Mouse (Mus musculus) lung, postnatal 14 days (tissue): Measurements from ENCODE around the gene Map3k4.
"Not testable (repeated sequence)": the region's sequence is repeated elsewhere in the genome, so short reads cannot be mapped to it uniquely, and the experiment has no call there.

Source experiments
- DNase-seq: peaks from one replicate; pipeline ENCODE4 v3.0.0; 2021

The Map3k4 gene

DNA sequence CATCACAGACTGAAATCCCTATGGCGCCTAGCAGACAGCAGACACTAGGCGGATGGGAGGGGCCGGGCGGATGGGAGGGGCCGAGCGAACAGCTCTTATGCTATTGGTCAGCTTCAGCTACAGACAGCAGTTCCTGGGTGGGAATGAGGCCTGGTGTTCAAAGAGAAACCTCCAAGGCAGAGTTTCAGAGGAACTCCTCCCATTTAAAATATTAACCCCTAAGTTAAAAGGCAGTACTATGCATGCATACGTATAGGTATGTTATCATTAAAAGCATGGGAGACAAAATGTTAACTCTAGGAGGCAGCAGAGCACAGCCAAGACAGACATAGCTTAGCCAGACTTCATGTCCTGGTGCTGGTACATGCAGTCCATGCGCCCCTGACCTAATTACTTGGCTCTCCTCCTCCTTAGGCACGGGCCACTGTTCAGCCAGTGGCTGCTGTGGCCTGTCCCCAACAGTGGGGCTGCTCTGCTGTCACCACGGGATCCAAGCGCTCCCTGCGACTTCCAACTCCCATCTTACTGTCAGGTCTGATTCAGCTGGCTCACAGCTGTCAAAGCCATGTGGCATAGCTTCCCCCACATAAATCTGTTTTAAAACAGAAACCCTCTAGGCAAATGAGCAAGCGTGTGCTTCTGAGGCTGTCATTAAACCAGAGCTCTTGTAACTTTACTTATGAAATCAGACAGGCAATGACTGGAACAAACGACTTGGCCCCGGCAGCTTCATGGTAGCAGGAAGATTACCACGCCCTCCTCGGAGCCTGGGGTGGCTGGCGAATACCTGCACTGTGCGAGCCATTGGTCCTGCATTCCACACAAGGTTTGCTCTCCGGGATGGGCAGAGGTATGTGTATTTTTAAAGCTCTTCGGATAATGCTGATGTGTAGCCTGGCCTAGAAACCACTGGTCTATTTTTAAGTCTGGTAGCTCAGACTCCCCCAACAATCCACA lies 52.3 kb downstream of the Map3k4 start:
- peak; percentile 42 for DNase-seq

DNA sequence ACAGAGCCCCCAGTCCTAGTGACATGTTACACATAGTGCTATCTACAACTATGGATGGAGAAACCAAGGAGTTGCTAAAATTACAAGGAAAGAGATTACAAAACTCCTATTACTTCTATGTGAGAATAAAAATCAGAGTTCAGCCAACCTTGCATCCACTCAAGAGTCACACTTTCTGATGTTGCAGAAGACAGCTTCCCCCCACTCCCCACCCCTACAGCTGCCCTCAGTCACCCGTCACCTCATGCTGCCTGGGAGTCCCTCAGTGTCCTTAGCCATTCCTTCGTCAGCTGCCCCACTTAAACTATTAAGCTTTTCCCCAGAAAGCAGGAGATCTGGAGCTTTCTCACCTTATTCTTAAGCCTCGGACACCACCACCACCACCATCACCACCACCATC lies 54.3 kb downstream of the Map3k4 start:
- DNase-seq = peak; percentile 64

DNA sequence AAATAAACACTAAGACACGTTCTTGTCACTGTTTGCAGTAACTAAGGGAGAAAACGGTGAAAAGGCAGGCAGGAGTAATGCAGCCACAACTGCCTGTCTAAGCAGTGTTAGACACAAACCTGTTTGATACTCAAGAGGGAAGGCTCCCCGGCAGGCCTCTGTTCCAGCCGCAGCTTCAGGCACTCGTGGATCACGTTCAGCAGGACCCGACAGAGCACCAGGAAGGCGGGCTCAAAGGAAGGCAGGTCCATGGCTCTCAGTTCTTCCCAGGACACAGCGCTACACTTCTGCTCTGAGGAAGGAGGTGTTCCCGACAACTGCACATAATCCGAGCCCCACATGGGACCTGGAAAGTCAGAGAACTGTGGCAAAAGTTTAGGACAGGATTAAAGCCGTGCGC lies 54.8 kb downstream of the Map3k4 start:
- no peak for DNase-seq

DNA sequence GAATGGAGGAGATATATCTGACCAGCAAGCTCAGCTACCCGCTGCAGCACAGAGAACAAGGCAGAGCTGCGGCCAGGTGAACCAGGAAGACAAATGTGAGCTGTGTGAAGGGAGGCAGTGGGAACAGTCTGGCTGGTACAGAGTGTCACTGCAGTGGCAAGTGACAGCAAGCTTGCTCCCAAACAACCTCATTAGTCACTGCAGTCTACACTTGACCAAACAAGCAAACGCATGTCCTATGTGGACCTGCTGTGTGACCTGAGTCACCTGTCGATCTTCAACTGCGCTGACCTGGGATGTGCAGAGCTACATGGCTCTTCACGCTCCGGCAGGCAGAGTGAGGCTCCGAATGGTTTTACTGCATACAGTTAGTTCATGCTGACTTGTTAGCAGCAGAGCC lies 55.7 kb downstream of the Map3k4 start:
- DNase-seq = no peak

DNA sequence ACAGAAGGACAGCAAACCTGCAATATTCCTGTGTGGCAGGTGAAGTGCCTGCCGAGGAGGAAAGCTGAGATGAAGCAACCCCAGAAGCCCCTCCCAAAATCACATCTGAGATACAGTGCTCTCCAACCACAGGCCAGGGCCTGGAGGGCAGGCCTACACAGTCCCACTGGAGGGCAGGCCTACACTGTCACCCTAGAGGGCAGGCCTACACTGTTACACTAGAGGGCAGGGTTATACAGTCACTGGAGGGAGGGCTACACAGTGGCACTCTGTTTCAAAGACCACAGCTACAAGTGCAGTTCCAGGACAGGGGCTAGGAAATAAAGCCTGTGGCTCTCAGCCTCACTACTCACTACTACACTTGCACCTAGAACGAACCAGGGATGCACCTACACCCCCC lies 56.7 kb downstream of the Map3k4 start:
- DNase-seq = no peak

DNA sequence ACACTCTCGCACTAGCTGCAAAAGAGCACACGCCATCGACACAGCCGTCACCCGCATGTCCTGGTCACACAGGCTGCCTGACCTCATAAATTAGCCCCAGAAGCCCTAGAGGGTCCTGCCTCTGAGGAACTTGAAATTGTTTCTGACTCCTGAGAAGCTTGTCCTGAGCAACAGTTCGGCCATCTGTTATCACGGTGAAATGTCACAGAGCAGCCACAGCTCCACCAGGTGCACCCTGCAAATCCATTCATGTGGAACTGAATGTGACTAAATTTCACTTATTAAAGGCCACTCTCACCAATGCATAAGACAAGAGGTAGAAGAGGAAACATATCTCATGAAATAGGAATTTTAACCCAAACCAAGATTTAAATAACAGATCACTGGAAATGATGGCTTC lies 57.2 kb downstream of the Map3k4 start:
- DNase-seq = no peak

DNA sequence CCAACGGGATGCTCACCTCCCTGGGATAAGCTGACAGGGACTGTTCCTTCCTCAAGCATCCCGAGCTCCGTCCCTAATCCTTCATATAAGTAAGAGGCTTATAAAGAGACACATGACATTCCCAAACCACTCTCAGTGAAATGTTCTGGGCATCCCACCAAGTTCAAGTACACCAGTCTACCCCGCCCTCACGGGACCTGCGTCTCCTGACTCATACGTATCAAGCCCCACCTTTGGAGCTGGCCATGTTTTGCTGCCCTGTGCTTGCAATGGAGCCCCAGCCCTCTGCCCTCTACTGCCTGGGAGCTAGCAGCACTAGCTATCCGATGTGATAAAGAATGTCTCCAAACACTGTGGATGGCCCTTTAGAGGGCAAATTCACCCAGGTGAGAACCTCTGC lies 58.6 kb downstream of the Map3k4 start:
- no peak for DNase-seq

DNA sequence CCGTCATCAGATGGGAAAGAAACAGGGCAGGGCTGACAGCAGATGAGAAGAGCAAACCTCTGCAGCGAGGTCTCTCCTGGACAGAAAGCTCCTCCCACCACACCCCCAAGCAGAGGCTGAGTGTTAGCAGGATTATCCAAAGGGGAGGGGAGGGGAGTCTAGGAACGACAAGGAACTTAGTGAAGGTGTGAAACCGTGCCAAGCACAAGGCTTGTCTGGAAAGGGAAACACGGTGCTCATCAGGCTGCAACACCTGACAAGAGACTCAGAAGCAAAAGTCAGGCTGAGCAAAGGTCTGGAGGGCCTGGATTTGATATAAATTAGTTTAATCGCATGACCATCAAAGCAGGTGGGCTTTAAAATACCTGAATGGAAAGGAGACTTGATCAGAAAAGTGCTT lies 60.1 kb downstream of the Map3k4 start:
- no peak for DNase-seq

DNA sequence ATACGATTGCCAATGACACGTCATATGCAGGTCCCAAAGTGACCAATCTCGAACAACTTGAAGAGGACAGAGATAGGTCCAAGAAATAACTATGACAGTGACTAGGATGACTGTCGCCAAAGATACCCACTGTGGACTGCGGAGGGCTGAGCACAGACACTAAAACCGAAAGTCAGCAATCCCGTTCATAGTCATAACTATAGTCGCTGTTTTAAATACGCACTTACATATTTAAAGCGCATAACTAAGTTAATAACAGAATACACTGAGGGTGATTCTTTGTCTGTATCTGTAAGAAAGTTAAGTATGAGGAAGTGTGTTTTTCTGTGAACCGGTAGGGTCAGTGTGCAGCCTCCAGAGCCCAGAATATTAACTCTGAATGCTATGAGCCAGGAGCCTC lies 62.5 kb downstream of the Map3k4 start:
- DNase-seq = no peak

DNA sequence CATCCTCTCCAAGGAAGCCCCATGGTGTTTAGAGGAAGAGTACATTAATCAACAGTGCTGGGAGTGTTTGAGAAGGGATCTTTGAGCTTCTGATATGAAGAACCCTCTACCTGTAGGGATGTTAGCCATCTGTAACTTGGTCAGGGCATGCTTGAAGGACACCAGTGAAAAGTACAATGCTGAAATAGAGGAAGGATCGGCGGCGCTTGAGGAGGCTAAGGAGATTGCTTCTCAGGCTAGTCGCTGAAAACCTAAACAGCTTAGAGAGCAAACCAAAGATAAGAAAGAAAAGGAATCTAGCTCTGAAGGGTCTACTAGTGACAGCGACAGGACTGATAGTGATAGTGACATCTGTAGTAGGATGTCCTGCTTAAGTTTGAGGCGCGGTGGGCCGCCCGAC lies 68.0 kb downstream of the Map3k4 start:
- DNase-seq = no peak

DNA sequence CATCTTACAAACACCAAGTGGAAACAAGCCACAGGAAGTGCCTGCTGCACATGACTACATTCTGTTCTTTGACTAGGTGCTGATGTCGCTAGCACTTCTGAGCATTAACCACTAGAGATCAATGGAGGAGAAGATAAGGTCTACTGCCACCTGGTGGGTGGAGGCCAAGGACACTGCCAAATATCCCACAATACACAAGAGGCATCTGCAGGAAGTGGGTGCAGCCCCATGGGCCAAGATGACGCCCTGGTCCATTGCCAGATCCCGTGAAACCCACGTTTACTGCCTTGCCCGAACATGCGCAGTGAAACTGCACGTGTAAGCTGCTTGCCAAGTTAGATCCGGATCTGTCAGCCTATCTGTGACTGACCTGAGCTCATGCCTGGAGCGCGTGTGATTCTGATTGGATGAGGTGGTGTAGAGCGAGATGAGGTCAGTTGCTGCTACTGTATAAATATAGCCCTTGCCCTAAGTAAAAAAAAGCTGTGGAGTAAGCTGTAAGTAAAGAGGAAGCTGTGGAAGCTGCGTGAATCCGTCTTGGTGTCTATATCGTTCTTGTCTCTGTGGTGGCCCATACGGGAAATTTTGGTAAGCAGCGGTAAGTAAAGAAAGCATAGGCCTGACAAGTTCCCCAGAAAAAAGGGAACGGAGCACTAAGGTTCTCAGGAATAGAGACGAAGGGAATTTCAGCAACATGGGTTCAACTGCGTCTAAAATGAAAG lies 68.7 kb downstream of the Map3k4 start:
- no peak for DNase-seq

DNA sequence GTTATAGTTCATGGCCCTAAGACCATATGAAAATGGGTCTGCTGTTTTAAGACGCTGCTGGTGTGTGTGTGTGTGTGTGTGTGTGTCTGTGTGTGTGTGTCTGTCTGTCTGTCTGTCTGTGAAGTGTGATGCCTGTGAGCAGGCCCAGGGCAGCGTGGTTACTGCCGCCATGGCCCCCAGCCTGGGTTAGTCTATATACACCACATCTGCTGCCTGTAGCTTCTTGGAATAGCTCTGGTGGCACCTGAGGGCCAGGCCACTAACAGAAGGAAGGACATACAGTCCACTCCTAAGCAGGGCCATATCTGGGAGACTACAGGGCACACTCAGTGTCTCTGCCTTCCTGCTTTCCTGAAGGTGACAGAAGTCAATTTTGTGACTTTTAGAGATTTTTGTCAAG lies 77.9 kb downstream of the Map3k4 start:
- DNase-seq = no peak

DNA sequence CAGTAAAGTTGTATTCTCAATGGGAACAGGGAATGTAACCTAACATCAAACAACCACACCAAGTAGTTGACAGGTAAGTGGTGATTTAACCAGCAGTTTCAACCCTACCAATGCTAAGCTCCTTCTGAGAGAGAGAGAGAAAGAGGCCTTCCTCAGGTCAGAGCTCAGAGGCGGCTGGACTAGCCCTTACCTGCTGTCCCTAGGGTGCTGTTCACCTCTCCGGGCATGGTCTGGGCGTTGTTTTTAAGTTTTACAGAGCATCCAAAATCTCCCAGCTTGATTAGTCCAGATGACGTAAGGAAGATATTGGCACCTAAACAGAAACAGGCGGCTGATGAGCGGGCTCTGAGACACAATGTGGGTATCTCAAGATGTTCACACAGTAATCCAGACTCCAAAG lies 85.9 kb downstream of the Map3k4 start:
- DNase-seq = no peak

DNA sequence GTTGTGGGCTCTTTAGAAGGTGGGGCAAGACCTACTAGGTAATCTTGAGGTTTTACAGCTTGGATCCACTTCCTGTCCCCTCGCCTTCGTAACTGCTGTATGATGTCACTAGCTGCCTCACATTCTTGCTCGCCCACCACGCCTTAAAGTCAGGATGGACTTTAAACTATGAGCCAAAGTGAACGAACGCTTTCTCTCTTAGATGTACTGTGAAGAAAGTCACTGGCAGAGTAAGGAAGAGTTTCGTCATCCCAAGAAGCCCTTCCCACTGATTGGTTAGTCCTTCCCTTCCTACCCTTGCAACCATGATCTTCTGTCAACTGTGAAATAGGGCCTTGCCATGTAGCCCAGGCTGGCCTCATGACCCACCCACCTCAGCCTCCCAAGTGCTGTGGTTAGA lies 87.5 kb downstream of the Map3k4 start:
- DNase-seq = no peak

DNA sequence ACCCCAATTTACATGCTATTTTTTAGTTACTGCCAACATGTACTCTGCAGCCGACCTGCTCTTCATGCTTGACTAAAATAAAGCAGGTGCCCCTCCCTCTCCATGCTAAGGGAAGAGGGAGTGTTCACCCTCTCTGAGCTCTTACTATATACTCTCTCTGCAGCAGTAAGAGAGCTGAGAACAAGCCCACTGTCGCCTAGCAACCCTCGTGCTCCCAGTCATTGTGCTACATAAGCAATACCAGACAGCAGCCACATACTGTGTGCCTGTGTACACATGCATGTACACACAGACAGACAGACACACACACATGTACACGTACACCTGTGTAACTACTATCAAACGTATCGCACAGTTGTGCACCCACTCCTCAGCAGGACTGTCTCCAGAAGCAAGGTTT lies 88.4 kb downstream of the Map3k4 start:
- no peak for DNase-seq

DNA sequence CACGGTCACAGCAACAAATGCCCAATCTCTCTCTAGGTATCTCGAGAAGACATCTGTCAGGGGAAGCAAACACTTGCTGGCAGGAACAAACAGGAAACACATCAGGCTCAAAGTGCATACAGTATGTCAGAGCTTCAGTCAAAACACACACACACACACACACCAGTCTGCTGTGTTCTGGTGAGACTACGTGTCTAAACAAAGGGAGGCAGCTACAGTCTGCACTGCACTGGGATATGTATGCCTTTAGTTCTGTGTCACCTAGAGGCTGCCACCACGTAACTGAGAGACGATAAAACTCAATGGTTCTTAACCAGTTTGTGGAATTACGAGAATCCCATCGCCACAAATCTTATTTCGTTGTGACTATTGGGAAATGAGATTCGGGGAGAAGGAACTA lies 88.8 kb downstream of the Map3k4 start:
- DNase-seq = no peak

DNA sequence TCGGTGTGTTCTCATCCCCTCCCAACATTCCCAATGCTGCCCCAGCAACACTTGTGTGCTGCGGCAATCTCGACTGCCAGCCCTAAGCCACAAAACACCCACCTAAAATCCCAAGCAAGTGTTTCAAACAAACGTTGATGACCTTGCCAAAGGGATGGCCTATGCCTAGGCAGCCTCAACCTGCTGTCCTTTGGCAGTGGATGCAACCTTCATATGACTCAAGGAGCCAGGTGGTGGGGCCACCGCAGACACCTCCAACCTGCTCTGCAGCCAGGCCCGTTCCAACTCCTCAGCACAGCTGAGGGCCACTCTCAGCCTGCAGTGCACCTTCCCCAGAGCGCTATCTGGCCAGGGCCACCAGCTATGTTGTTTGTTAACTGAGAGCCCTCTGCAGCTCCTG lies 90.1 kb downstream of the Map3k4 start:
- no peak for DNase-seq

DNA sequence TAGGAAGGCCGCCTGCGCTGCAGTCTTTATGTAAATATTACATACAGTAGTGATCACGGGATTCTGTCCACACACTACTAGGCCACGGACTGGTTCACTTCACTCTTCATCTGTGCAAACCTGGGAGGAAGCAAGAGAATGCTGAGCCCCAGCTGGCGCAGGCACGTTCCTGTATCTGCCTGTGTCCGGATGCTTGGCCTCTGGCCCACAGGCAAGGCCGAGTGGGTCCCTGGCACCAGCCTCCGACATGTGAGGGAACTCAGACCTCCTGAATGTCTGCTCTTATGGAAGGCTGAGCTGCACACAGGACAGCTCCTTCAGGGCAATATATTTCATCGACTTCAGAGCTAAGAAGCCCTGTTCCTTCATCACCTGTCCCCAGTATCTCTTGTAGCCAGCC lies 90.6 kb downstream of the Map3k4 start:
- DNase-seq = no peak

DNA sequence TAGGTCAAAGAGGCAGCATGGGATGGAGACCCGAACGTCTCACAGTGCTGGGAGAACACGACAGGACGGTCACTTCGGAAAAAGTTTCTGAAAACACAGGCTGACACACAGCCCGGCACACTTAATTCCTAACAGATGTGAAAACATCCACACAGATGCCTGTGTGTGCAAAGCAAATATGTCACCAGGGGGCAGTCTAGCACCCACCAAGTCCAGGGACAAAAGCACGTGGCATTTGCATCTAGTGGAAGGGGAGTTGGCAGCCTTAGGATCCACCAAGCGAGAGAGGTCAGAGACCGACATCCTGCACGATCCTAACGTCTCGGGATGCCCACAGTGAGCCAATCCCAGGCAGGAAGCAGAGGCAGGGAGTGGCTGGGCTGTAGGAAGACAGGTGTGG lies 92.0 kb downstream of the Map3k4 start:
- peak; percentile 53 for DNase-seq

DNA sequence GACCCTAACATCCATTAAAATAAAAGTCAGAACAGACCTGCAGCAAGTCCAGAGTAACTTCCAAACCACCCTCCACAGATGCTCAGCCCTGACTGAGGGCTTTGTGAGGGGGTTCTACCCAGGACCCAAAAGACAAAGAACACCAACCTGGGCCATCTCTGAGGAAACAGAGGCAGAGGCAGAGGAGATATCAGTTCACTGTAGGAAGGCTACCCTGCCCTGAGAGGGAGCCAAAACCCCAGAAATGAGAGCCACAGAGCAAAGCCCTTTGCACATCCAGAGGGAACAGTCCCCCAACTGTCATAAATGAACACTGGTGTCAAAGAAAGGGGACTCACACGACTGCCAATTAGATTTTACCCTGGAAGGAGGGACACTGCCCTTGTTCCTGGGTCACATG lies 93.4 kb downstream of the Map3k4 start:
- DNase-seq = no peak

DNA sequence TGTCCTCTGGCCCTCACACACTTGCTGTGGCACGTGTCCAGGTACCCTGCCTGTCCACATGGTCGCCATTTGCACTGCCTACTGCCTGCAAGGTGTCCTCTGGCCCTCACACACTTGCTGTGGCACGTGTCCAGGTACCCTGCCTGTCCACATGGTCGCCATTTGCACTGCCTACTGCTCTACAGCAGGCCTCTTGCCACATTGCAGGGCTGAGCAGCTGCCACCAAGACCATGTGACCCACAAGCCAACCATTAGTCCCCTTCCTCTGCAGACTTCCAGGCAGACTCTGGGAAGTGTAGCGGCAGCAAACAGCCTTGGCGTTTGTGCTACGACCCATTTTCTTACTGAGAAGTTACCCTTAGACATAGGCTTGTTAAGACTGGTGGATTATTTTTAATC lies 94.0 kb downstream of the Map3k4 start:
- DNase-seq = not testable (repeated sequence)

DNA sequence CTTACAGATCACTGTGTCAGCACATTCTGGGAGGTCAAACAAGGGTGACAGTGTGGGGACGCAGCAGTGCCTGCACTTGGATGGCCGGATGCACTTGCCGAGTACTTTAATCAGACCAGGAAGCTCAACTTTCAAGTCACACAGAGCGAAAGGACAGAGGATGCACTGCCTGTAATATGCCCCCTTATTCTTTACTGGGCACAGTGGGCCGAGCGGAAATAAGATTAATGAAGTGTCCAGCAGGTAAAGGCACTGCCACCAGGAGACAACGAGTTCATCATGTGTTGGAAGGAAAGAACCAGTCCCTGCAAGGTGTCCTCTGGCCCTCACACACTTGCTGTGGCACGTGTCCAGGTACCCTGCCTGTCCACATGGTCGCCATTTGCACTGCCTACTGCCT lies 94.5 kb downstream of the Map3k4 start:
- DNase-seq = no peak

DNA sequence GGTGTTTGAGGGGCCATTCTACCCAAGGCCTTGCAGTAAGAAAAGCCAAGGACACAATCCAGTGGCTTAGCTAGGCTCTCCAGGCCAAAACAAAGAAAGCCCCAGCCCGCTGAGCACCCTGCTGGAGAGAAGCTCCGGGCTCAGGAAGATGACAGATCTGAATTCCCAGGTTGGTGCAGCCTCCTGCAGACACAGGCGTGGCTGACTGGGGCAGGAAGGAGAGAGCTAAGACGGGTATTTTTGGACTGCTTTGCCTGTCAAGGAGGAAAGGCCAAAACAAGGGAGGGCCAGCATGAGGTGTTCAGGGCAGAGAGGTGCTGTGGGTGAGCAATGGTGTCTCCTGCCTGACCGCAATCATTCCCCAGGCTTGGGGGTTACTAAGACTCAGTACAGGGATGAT lies 94.9 kb downstream of the Map3k4 start:
- DNase-seq = no peak

DNA sequence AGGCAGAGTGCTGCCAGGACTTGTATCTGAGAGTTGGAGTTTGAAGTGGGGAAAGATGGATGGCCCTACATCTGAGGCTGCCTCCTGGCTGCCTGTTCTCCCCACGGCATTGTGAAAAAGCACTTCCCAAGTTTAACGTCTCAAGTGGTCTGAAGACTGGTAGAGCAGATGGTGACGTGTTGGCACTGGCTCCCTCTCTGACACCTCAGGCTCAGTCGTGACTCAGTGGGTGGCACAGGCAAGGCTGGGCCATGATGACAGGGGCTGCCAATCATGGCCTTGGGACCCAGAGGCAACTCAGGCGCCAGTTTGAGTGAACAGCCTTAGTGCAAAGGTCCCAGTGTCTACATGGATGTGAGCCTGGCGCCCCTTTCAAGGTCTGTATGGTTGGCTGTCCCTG lies 96.7 kb downstream of the Map3k4 start:
- DNase-seq = no peak

DNA sequence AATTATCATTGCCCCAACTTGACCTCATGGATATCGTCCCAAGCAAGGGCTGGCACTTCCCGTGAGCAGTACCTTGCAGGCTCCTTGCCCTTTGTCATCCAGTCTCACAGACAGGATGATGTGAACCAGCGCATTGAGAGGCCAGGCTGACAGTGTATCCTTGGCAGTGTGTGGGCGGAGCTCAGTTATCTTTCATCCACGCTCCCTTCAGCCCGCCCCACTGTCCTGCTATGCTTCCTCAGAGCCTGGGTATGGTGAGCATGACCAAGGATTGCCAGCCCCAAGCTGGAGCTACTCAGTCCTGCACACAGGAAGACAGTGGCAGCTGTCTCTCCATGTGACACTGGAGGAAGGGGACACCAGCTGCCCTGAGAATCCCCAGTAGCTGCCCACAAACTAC lies 102.4 kb downstream of the Map3k4 start:
- DNase-seq = no peak
